Mouse (Mus musculus): ENCODE results near the gene Col1a1.

DNA sequence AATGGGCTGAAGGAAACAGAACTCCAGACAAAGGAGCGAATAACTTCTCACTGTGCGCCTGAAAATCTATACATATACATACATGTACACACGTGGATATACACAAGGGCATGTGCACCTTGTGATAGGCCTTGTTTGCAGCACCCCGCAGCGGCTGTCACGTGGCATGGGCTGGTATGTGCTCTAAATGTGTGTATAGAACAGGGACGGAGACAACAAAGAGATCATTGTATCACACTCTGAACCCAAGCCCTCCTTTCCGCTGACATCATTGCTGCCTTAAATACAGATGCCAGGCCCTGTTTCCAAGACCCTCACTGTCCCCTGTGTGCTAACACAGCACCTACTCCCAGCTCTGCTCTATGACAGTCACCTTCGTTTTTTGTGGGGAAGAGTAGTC, 19.1 kb downstream of the Col1a1 start:
- TF ChIP-seq CTCF (IDR thresholded peaks at IDR 0.05; ENCODE audit: low read depth) (no peak), EP300 (IDR thresholded peaks at IDR 0.05; ENCODE audit: low read depth) (no peak)
